Mouse (Mus musculus): ENCODE results near the gene Sft2d2.
A peak's percentile ranks its signal among the peaks of the same experiment; 100 is the strongest.

Gene Sft2d2

GRCm38 (mm10) chr1:165133279-165133678 is 61.0 kb downstream of the Sft2d2 start:
- no peak for DNase-seq (ENCODE audit: low read depth, low spot score)

GRCm38 (mm10) chr1:165132187-165132877 is 61.9 kb downstream of the Sft2d2 start:
- DNase-seq (ENCODE audit: low read depth, low spot score): peak; percentile 85

GRCm38 (mm10) chr1:165129573-165129972 is 64.7 kb downstream of the Sft2d2 start:
- no peak for DNase-seq (ENCODE audit: low read depth, low spot score)
